Mouse (Mus musculus): ENCODE results near the gene Blzf1. TPM values are rescaled to one million over a fixed set of nuclear protein-coding genes. Genes with fewer than 3 reads are reported as not detected.

Gene Blzf1
- polyA plus RNA-seq, 1 experiment: 19.2 TPM

- Histone ChIP-seq H3K4me1 (ENCODE audit: control insufficient read depth, insufficient read depth, low read length) (no peaks in the 10 kb centered on the region; the same call in 1 of the 2 replicates), H3K27ac (ENCODE audit: insufficient read depth, low read length) (no peak overlapping the region), H3K27me3 (ENCODE audit: control insufficient read depth, insufficient read depth, low read length) (no peaks in the 10 kb centered on the region), H3K4me3 (replicated peaks; ENCODE audit: insufficient read depth, low read depth, low read length) (no peak overlapping the region)
- peak; percentile 66 to 81 for DNase-seq
- TF ChIP-seq CTCF (IDR thresholded peaks at IDR 0.05; ENCODE audit: borderline replicate concordance, insufficient read depth, low read depth, low read length) (peak; percentile 95), POLR2A (IDR thresholded peaks at IDR 0.05; ENCODE audit: borderline replicate concordance, insufficient read depth, low read length) (no peak)
- 24% methylated on average over 3 of the region's 3 CpGs for WGBS
Measured at GRCm38 (mm10) chr1:164316697-164317096, 9.4 kb upstream of the Blzf1 start.

- Histone ChIP-seq H3K4me3 (replicated peaks; ENCODE audit: insufficient read depth, low read depth, low read length) (no peak overlapping the region), H3K4me1 (ENCODE audit: control insufficient read depth, insufficient read depth, low read length) (no peaks in the 10 kb centered on the region; the same call in 1 of the 2 replicates), H3K27ac (ENCODE audit: insufficient read depth, low read length) (no peak overlapping the region), H3K27me3 (ENCODE audit: control insufficient read depth, insufficient read depth, low read length) (no peaks in the 10 kb centered on the region)
- TF ChIP-seq CTCF (IDR thresholded peaks at IDR 0.05; ENCODE audit: borderline replicate concordance, insufficient read depth, low read depth, low read length) (peak; percentile 63), POLR2A (IDR thresholded peaks at IDR 0.05; ENCODE audit: borderline replicate concordance, insufficient read depth, low read length) (no peak)
- 69% methylated on average over 8 of the region's 8 CpGs for WGBS
- peak in 1 of 2 experiments; percentile 20 for DNase-seq
Measured at GRCm38 (mm10) chr1:164315266-164315665, 8.0 kb upstream of the Blzf1 start.

GRCm38 (mm10) chr1:164314085-164314484 is 6.8 kb upstream of the Blzf1 start:
- no peaks in the 10 kb centered on the region for H3K27me3 ChIP-seq (ENCODE audit: control insufficient read depth, insufficient read depth, low read length)
- 93% methylated on average over 5 of the region's 5 CpGs for WGBS
- TF ChIP-seq CTCF (IDR thresholded peaks at IDR 0.05; ENCODE audit: borderline replicate concordance, insufficient read depth, low read depth, low read length): no peak
- TF ChIP-seq POLR2A (IDR thresholded peaks at IDR 0.05; ENCODE audit: borderline replicate concordance, insufficient read depth, low read length): no peak
- no peak overlapping the region for H3K4me3 ChIP-seq (replicated peaks; ENCODE audit: insufficient read depth, low read depth, low read length)
- no peaks in the 10 kb centered on the region; the same call in 1 of the 2 replicates for H3K4me1 ChIP-seq (ENCODE audit: control insufficient read depth, insufficient read depth, low read length)
- H3K27ac ChIP-seq (ENCODE audit: insufficient read depth, low read length): no peak overlapping the region
- no peak for DNase-seq

- H3K4me3 ChIP-seq (replicated peaks; ENCODE audit: insufficient read depth, low read depth, low read length): peak overlapping the region; percentile 76
- no peak for DNase-seq
- 9% methylated on average over 10 of the region's 10 CpGs for WGBS
- TF ChIP-seq POLR2A (IDR thresholded peaks at IDR 0.05; ENCODE audit: borderline replicate concordance, insufficient read depth, low read length): no peak
- no peak for TF ChIP-seq CTCF (IDR thresholded peaks at IDR 0.05; ENCODE audit: borderline replicate concordance, insufficient read depth, low read depth, low read length)
- H3K27ac ChIP-seq (ENCODE audit: insufficient read depth, low read length): no peak overlapping the region
- no peaks in the 10 kb centered on the region for H3K27me3 ChIP-seq (ENCODE audit: control insufficient read depth, insufficient read depth, low read length)
- peaks cover 5% of the 10 kb centered on the region; the same call in 1 of the 2 replicates for H3K4me1 ChIP-seq (ENCODE audit: control insufficient read depth, insufficient read depth, low read length)
Measured at GRCm38 (mm10) chr1:164307922-164308321, 633 bp upstream of the Blzf1 start.

- DNase-seq: no peak
- no peak within 1 kb of the TSS for H3K27ac ChIP-seq (ENCODE audit: insufficient read depth, low read length)
- TF ChIP-seq POLR2A (IDR thresholded peaks at IDR 0.05; ENCODE audit: borderline replicate concordance, insufficient read depth, low read length) (no peak), CTCF (IDR thresholded peaks at IDR 0.05; ENCODE audit: borderline replicate concordance, insufficient read depth, low read depth, low read length) (no peak)
- no peak within 1 kb of the TSS for H3K4me3 ChIP-seq (replicated peaks; ENCODE audit: insufficient read depth, low read depth, low read length)
- H3K4me1 ChIP-seq (ENCODE audit: control insufficient read depth, insufficient read depth, low read length): peaks cover 5% of the 10 kb centered on the region; the same call in 1 of the 2 replicates
- H3K27me3 ChIP-seq (ENCODE audit: control insufficient read depth, insufficient read depth, low read length): no peaks in the 10 kb centered on the region
- 85% methylated on average over 5 of the region's 5 CpGs for WGBS
Measured at GRCm38 (mm10) chr1:164303821-164304220, 3.5 kb downstream of the Blzf1 start, which contains the start of gene Nme7. Gene Nme7 (plus strand): TSS chr1:164304121.

- DNase-seq: no peak
- Histone ChIP-seq H3K4me1 (ENCODE audit: control insufficient read depth, insufficient read depth, low read length) (peaks cover 3% of the 10 kb centered on the region; the same call in 1 of the 2 replicates), H3K4me3 (replicated peaks; ENCODE audit: insufficient read depth, low read depth, low read length) (no peak overlapping the region), H3K27me3 (ENCODE audit: control insufficient read depth, insufficient read depth, low read length) (no peaks in the 10 kb centered on the region), H3K27ac (ENCODE audit: insufficient read depth, low read length) (no peak overlapping the region)
- TF ChIP-seq CTCF (IDR thresholded peaks at IDR 0.05; ENCODE audit: borderline replicate concordance, insufficient read depth, low read depth, low read length) (no peak), POLR2A (IDR thresholded peaks at IDR 0.05; ENCODE audit: borderline replicate concordance, insufficient read depth, low read length) (no peak)
- 94% methylated on average over 4 of the region's 4 CpGs for WGBS
Measured at GRCm38 (mm10) chr1:164301949-164302348, 5.3 kb downstream of the Blzf1 start.

- Histone ChIP-seq H3K27ac (ENCODE audit: insufficient read depth, low read length) (no peak overlapping the region), H3K27me3 (ENCODE audit: control insufficient read depth, insufficient read depth, low read length) (no peaks in the 10 kb centered on the region), H3K4me3 (replicated peaks; ENCODE audit: insufficient read depth, low read depth, low read length) (no peak overlapping the region), H3K4me1 (ENCODE audit: control insufficient read depth, insufficient read depth, low read length) (no peaks in the 10 kb centered on the region)
- TF ChIP-seq CTCF (IDR thresholded peaks at IDR 0.05; ENCODE audit: borderline replicate concordance, insufficient read depth, low read depth, low read length) (no peak), POLR2A (IDR thresholded peaks at IDR 0.05; ENCODE audit: borderline replicate concordance, insufficient read depth, low read length) (no peak)
- no peak for DNase-seq
- 89% methylated on average over 4 of the region's 5 CpGs for WGBS
Measured at GRCm38 (mm10) chr1:164296473-164296872, 10.8 kb downstream of the Blzf1 start.

- Histone ChIP-seq H3K4me1 (ENCODE audit: control insufficient read depth, insufficient read depth, low read length) (no peaks in the 10 kb centered on the region), H3K27ac (ENCODE audit: insufficient read depth, low read length) (no peak overlapping the region), H3K27me3 (ENCODE audit: control insufficient read depth, insufficient read depth, low read length) (no peaks in the 10 kb centered on the region), H3K4me3 (replicated peaks; ENCODE audit: insufficient read depth, low read depth, low read length) (no peak overlapping the region)
- TF ChIP-seq CTCF (IDR thresholded peaks at IDR 0.05; ENCODE audit: borderline replicate concordance, insufficient read depth, low read depth, low read length): no peak
- no peak for TF ChIP-seq POLR2A (IDR thresholded peaks at IDR 0.05; ENCODE audit: borderline replicate concordance, insufficient read depth, low read length)
- DNase-seq: no peak
- WGBS: 95% methylated on average over 6 of the region's 6 CpGs
Measured at GRCm38 (mm10) chr1:164294071-164294470, 13.2 kb downstream of the Blzf1 start.

All from cerebellum, adult 2 months (tissue).